Mouse (Mus musculus): Measurements from ENCODE around the gene Mast4. TPM values are rescaled to one million over a fixed set of nuclear protein-coding genes. Genes with fewer than 3 reads are reported as not detected.

Gene Mast4
- total and polyA plus RNA-seq, 3 experiments, result 37.1 to 88.8 (median 66.8) TPM

- no peak for DNase-seq
Measured at GRCm38 (mm10) chr13:103198210-103198940, 135.9 kb downstream of the Mast4 start.

DNA sequence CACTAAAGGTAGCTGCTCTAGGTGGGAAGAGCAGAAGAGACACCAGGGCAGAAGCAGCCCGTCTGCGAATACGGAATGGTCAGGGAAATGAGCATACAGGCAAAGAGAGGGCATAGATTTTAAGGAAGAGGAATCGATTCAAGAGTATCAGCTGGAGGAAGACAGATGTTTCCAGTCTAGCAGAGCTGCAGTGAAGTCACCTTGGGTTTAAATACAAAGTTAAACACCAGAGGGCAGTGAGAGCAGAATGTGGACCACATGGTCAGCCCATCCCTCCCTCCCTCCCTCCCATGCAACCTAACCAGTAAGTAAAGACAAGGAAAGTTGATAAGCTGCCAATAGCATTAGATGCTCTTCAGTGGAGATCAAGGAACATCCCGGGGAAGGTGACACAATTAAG, 138.0 kb downstream of the Mast4 start:
- no peak for DNase-seq

DNA sequence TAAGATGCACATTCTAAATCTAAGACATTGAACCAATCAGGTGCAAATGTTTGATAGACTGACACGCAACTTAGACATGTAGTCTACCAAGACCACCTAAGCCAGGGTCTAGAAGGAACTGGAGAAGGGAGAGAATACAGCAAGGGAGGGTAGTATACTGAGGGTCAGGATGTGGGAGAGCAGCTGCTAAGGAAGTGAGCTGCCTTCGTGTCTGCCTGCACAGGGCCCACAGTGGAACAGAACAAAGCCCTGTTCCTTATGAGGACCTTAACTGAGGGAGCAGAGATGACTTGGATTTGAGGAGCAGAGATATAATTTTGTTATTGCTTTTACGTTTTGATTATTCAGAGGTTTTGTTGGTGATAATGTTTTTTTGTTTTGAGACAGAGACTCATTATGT, 138.4 kb downstream of the Mast4 start:
- no peak for DNase-seq

- DNase-seq, result no peak
Measured at GRCm38 (mm10) chr13:103183566-103183965, 150.7 kb downstream of the Mast4 start.

DNA sequence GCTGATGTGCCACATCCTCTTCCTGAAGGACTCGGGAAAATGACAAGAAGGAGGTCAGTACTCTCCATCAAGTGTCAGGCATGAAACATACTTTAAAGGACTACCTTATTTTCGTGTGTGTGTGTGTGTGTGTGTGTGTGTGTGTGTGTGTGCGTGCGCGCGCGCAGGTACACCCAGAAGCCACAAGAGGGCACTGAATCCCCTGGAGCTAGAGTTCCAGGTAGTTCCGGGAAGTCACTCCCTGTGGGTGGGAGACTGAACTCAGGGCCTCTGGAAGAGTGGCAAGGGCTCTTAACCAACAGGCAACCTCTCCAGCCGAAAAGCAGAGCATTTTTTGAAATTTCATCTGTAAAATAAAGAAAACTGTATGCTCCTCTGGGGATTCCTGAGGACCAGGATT, 152.5 kb downstream of the Mast4 start:
- DNase-seq, result no peak

DNA sequence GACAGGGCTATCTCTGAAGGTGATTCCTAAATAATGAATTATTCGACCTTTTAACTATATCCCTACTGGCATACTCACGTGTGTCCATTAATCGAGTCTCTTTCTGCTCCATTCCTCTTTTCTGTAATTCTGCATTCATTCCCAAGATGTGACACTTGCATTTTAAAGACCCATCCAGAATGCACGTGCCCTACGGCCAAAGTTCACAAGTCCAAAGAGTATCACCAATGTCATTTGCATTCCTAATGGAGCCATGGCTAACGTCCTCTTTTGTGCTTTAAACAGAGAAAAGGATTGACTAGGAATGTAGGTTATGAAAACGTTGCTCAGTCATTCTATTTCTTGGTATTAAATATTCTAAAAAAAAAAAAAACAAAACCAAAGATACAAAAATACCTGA, 157.4 kb downstream of the Mast4 start:
- DNase-seq, result no peak

- DNase-seq, result peak; percentile 20
Measured at GRCm38 (mm10) chr13:103174431-103174830, 159.9 kb downstream of the Mast4 start.

- peak; percentile 71 for DNase-seq
Measured at GRCm38 (mm10) chr13:103173545-103174182, 160.6 kb downstream of the Mast4 start.

DNA sequence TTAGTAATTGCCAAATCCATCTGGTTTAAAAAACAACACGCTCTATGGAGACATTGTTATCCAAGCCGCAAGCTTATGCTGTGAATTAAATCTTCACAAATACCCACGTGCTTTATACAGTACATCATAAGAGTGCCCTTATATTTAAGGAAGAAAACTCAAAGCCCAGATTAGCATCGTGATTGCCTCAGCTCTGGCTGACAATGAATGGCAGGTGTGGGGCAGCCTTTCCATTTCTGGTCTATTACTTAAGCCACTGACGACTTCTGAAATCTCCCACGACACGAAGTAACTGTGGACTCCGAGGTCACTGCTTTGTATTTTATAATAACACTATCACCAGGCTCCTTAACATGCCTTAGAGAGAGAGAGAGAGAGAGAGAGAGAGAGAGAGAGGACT, 182.4 kb downstream of the Mast4 start:
- no peak for DNase-seq

DNA sequence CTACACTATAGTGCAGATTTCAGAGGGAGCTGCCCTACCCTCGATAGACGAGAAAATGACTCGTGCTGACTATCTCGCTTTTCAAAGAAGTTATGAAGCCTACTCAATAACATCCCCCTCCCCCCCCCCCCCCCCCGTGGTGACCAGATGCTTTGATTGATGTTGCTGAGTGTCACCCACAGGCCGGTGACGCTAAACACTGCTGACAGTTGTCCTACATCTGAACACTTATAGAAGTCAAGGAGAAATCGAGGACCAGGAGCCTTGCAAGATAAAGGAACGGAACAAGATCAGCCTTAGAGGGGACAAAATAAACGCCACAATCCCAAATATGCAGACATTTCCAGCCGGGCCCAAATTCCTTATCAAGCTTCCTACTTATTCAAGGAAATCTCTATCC, 183.1 kb downstream of the Mast4 start:
- no peak for DNase-seq

DNA sequence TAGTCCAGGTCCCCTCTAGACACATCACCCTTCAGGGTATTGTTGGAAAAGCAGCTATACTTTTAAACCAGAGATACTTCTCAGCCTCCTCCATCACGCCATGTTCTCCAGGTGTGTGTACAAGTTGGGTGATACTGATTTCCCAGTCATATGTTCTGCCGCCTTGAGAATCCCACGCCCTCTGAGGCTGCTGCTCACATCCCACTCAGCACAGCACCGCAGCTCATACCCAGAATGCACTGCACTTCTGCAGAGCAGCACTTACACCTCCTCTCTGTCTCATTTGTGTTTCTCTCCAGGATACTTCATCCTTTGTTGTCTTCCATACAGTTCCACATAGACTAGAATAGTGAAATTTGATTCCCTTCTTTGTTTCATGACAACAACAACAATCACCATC, 183.6 kb downstream of the Mast4 start:
- DNase-seq, result no peak

GRCm38 (mm10) chr13:103149415-103149814, 184.9 kb downstream of the Mast4 start:
- no peak for DNase-seq

DNA sequence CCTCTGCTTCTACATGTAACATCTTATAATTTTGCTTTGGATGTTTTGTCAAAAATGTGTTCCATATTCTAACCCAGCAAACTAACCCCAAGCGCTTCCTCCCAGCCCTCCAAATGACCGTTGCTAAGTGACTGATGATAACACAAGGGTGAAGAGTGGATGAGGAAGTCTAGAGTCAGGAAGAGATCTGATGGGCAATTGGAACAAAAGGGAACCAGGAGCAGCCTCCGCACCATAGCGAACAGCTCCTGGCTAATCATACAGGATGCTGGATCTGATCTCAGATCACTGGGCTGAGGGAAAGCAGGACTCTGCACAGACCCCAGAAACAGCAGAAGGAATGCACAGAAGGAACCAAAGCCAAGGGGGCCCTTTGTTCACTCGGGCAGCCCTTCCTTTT, 190.0 kb downstream of the Mast4 start:
- no peak for DNase-seq

- DNase-seq, result no peak
Measured at GRCm38 (mm10) chr13:103141304-103141703, 193.0 kb downstream of the Mast4 start.

DNA sequence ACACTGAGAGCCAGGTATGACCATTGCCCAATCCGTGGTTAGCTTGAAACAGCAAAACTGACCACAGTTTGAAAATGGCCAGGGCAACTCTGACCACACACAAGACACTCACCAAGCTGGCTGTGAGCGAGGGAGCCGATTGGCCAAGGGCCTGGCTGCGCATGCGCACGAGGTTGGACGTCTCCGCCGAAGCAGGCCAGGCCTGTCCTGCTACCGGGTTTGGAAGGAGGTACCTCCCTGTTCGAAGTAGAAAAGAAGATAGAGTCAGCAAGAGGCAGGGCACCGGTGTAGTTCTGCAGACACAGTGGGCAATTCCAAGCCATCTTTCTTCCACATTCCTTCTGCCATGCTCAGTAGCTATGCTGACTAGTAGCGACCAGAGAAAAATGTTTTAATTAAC, 194.2 kb downstream of the Mast4 start:
- no peak for DNase-seq

DNA sequence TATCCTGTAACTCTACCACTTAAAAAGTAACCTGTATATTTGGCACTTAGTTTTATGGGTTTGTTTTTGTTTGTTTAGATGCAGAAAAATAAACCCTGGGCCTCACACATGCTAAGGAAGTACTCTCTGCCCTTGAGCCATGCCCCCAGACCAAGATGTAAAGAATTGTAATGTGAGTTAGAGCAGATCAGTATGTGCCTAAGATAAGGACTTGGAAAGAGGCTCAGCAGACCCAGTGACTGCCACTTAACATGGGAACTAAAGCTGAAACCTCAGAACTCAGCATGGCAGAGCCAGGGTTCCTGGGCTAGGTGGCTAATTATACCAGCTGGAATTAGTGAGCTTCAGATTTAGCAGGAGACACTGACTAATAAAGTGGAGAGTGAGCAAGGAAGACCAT, 196.0 kb downstream of the Mast4 start:
- DNase-seq, result no peak

DNA sequence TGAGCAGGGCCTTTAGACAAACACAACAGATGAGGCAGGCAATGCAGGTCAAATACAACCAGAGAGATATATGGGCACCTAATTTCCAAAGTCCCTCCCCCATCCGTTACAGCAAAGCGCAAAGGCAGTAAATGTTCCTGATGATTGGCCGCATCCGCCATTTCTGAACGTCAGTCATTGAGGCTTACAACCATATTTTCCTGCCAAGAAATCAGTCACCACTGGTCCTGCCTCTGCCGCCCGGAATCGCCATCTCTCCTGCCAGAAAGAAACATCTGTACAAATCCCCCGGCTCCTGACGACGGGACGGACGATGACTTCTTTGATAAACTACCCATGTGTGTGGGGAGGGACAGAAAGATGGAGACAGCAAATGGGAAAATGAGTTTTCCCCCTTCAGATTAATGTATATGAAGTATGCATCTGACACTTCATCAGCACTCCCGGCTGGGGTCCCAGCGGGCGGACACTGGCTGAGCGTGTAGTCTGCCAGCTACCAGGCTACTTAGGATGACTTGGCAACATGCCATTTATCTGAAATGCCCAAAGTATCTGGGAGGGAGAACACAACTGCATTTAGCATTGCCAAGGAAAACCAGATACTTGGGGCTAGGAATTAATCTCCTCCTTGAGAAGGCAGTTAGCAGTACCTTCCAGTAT, 198.9 kb downstream of the Mast4 start:
- DNase-seq, result no peak

- no peak for DNase-seq
Measured at GRCm38 (mm10) chr13:103131781-103132180, 202.5 kb downstream of the Mast4 start.

GRCm38 (mm10) chr13:103129130-103129797, 205.0 kb downstream of the Mast4 start:
- DNase-seq, result no peak

DNA sequence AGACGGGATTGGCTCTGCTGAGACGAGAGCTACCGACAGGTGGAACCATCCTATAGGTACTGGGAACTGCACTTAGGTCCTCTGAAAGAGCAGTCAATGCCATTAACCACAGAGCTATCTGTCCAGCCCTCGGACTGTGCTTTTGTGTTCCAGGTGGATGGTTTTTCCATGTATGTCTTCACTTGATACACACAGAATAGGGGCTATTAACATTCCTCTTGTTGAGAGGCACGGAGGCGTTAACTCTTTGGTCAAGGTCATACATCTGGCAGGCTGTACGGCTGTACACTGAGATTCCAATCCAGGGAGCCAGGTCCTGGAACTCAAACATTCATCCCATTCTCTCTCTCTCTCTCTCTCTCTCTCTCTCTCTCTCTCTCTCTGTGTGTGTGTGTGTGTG, 205.6 kb downstream of the Mast4 start:
- no peak for DNase-seq

GRCm38 (mm10) chr13:103127594-103127993, 206.7 kb downstream of the Mast4 start:
- DNase-seq, result no peak

DNA sequence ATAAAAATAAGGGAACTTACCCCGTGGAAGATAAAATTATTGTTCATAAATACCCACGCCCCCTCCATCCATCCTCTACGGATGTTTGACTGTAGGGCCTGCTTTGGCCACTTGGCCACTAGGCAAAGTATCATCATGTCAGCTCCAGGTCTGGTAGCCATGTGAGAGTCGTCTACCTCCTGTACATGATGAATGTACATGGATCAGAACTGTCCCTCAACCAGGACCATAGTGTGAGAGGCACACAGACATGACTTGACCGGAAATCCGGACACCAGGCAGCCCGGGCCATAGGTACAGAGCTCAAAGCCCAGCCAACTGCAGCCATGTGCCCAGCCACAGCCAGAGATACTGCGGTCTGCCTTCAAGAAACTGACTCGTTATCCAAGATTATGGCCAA, 210.6 kb downstream of the Mast4 start:
- DNase-seq, result no peak

All from adrenal gland, adult 2 months (tissue).